Comparison of ENCODE assay signal across 8 mouse cellular contexts in the genomic region with DNA sequence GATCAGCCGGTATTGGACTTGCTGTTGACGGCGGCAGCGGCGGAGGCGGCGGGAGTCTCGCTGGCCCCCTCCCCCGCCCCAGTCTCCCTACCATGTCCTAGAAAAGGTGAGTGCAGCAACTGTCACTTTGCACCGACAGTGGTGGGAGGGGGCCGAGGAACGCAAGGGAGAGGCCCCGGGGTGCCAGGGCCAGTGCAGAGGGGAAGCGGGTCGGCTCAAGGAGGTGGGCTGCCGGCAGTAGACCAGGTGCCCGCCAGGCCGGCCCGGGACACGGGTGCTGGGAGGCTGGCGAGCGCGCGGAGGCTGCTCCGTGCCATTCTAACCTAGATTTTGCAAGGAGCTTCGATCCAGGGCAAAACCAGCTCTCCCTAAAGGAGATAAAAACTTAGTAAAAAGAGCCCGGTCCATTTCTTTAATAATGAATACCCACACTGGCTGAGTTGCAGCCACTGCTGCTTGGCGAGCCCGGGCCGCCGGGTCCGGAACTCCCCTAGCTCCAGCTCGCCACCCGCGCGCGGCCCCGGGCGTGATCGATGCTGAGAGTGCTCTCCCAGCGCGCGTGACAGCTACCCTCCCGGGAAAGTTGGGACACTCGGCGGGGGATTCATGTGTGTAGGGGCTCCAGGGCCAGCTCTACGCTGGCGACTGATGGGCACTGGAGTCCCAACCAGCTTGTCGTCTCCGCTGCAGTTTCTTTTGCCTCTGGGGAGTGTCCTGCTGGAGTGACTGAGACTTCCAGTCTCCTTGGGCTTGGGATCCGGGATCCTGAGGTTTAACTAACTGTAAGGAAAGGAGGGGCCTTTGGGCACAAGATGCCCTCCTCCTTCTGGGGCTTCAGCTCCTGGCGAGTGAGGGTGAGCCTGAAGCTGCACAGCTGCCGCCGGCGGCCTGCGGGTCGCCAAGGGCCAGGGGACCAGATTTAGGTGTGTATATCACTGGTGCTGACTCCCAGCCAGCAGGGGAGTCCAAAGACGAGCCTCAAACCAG. TPM values are rescaled to one million over a fixed set of nuclear protein-coding genes. Genes with fewer than 3 reads are reported as not detected.
DNase-seq lines count a peak whose midpoint lies in the region; ATAC-seq and TF ChIP-seq lines count a peak whose summit lies in the region.

No protein-coding gene starts in this region.

- H3ac ChIP-seq in C2C12 (ENCODE audit: control insufficient read depth, insufficient read length, low read depth): peak overlapping the region; percentile 40

- H3K4me1 ChIP-seq in forebrain, embryonic 10.5 days: peaks cover 37% of the 10 kb centered on the region
- H3K4me1 ChIP-seq in heart, embryonic 15.5 days (replicated peaks): peaks cover 20% of the 10 kb centered on the region
- H3K4me1 ChIP-seq in liver, embryonic 12.5 days: peaks cover 38% of the 10 kb centered on the region
- H3K4me1 ChIP-seq in olfactory bulb, adult 2 months (ENCODE audit: control insufficient read depth, insufficient read depth, low read length): no peaks in the 10 kb centered on the region

- DNase-seq in adrenal gland, postnatal 25 days: peak; percentile 65
- peak; percentile 52 for DNase-seq in forebrain, embryonic 10.5 days (ENCODE audit: extremely low spot score, low spot score)
- DNase-seq in kidney, postnatal 10 days: peak; percentile 71
- no peak for DNase-seq in T-cell, adult 2 months (ENCODE audit: low spot score)

- H3K4me3 ChIP-seq in C2C12 (ENCODE audit: insufficient read depth, poor library complexity, severe bottlenecking): no peak overlapping the region
- H3K4me3 ChIP-seq in forebrain, embryonic 10.5 days: peak overlapping the region; percentile 57
- peak overlapping the region; percentile 77 for H3K4me3 ChIP-seq in heart, embryonic 15.5 days
- peak overlapping the region; percentile 62 for H3K4me3 ChIP-seq in liver, embryonic 12.5 days
- H3K4me3 ChIP-seq in olfactory bulb, adult 2 months (ENCODE audit: insufficient read depth, low read depth, low read length): peak overlapping the region; percentile 77

- peak overlapping the region; percentile 75 for H3K9ac ChIP-seq in heart, embryonic 15.5 days
- H3K9ac ChIP-seq in liver, embryonic 12.5 days: no peak overlapping the region

- H3K79me2 ChIP-seq in C2C12 (ENCODE audit: control insufficient read depth, insufficient read depth): no peaks in the 10 kb centered on the region

- no peaks in the 10 kb centered on the region for H3K79me3 ChIP-seq in C2C12 (ENCODE audit: low read depth)

- H3K4me2 ChIP-seq in heart, embryonic 15.5 days: peak overlapping the region; percentile 98
- H3K4me2 ChIP-seq in liver, embryonic 12.5 days: peak overlapping the region; percentile 89

- under 1% methylated on average over 58 of the region's 58 CpGs for WGBS in forebrain, embryonic 10.5 days
- WGBS in heart, embryonic 15.5 days: under 1% methylated on average over 58 of the region's 58 CpGs
- WGBS in liver, embryonic 12.5 days (ENCODE audit: insufficient replicate concordance): under 1% methylated on average over 58 of the region's 58 CpGs
- WGBS in olfactory bulb, adult 2 months: under 1% methylated on average over 58 of the region's 58 CpGs

- TF ChIP-seq POLR2A in olfactory bulb, adult 2 months (IDR thresholded peaks at IDR 0.05; ENCODE audit: insufficient read depth, low read depth, low read length): no peak

- H3K9me3 ChIP-seq in forebrain, embryonic 10.5 days: no peaks in the 10 kb centered on the region
- no peaks in the 10 kb centered on the region for H3K9me3 ChIP-seq in heart, embryonic 15.5 days (replicated peaks)
- H3K9me3 ChIP-seq in liver, embryonic 12.5 days (replicated peaks): no peaks in the 10 kb centered on the region

- H3K27me3 ChIP-seq in C2C12 (ENCODE audit: control insufficient read depth, insufficient read depth, insufficient read length): peaks cover 22% of the 10 kb centered on the region
- H3K27me3 ChIP-seq in forebrain, embryonic 10.5 days (ENCODE audit: poor library complexity, severe bottlenecking): peaks cover 85% of the 10 kb centered on the region
- H3K27me3 ChIP-seq in heart, embryonic 15.5 days: no peaks in the 10 kb centered on the region
- H3K27me3 ChIP-seq in liver, embryonic 12.5 days (replicated peaks): peaks cover 61% of the 10 kb centered on the region

- H3K36me3 ChIP-seq in C2C12 (ENCODE audit: control insufficient read depth, insufficient read depth): no peaks in the 10 kb centered on the region
- no peaks in the 10 kb centered on the region for H3K36me3 ChIP-seq in forebrain, embryonic 10.5 days (replicated peaks)
- H3K36me3 ChIP-seq in heart, embryonic 15.5 days: no peaks in the 10 kb centered on the region
- H3K36me3 ChIP-seq in liver, embryonic 12.5 days: no peaks in the 10 kb centered on the region

- TF ChIP-seq CTCF in C2C12 (IDR thresholded peaks at IDR 0.05; ENCODE audit: control insufficient read depth, insufficient read depth, insufficient read length): no peak
- no peak for TF ChIP-seq CTCF in olfactory bulb, adult 2 months (IDR thresholded peaks at IDR 0.05; ENCODE audit: insufficient read depth, low read depth, low read length)

- H3K27ac ChIP-seq in forebrain, embryonic 10.5 days: no peak overlapping the region
- H3K27ac ChIP-seq in heart, embryonic 15.5 days: no peak overlapping the region
- no peak overlapping the region for H3K27ac ChIP-seq in liver, embryonic 12.5 days
- peak overlapping the region; percentile 94 for H3K27ac ChIP-seq in olfactory bulb, adult 2 months (ENCODE audit: insufficient read depth, low read depth, low read length)

- ATAC-seq in heart, embryonic 15.5 days (replicated peaks; ENCODE audit: insufficient number of reproducible peaks, insufficient read depth, low FRiP score, low read depth): no peak
- no peak for ATAC-seq in liver, embryonic 12.5 days

TF ChIP-seq in C2C12, 6 proteins besides CTCF, POLR2A, EP300 and RAD21:
- TF ChIP-seq USF1 (IDR thresholded peaks at IDR 0.05; ENCODE audit: low read depth): no peak

RNA-seq across cellular contexts. Expression of gene Nr3c2, which starts 1.2 kb away (rescaled TPM):
- 0.04 TPM for polyA plus RNA-seq in C2C12 (2012; fragmentation: generic; extraction: Trizol)
- 12.5 and 14.9 TPM in 2 replicates for total RNA-seq in adrenal gland, postnatal 25 days (2021)
- 0.38 and 0.45 TPM in 2 replicates for polyA plus RNA-seq in forebrain, embryonic 10.5 days (2016; fragmentation: Nextera tagmentation; extraction: Ambion mirVana)
- polyA plus RNA-seq in heart, embryonic 15.5 days (2015; fragmentation: Nextera tagmentation; extraction: Ambion mirVana): 4.8 and 5.0 TPM in 2 replicates
- polyA plus RNA-seq in liver, embryonic 12.5 days (2016; fragmentation: Nextera tagmentation; extraction: Ambion mirVana): 0.74 and 1.2 TPM in 2 replicates
- not detected in 2 replicates for polyA plus RNA-seq in olfactory bulb, adult 2 months (2012; ENCODE audit: insufficient read depth, insufficient read length, low replicate concordance, missing spikeins)
